Mouse (Mus musculus) skeletal muscle tissue, postnatal 0 days (tissue): Measurements from ENCODE around the gene Crnkl1. TPM values are rescaled to one million over a fixed set of nuclear protein-coding genes. Genes with fewer than 3 reads are reported as not detected.

ENCODE experiments used
- microRNA-seq, 2 experiments: library from miRNA; unstranded; fragments of <30 nt; microRNA quantifications; one replicate each; pipeline ENCODE4; 2016
- polyA plus RNA-seq: library from polyadenylated mRNA; unstranded; fragments of >200 nt; fragmentation: Nextera tagmentation; extraction: Ambion mirVana; gene quantifications from 2 replicates; pipeline ENCODE4 v1.2.1, GENCODE M21; 2015

Crnkl1 gene
- 11.3 and 12.1 TPM in 2 replicates for polyA plus RNA-seq

DNA sequence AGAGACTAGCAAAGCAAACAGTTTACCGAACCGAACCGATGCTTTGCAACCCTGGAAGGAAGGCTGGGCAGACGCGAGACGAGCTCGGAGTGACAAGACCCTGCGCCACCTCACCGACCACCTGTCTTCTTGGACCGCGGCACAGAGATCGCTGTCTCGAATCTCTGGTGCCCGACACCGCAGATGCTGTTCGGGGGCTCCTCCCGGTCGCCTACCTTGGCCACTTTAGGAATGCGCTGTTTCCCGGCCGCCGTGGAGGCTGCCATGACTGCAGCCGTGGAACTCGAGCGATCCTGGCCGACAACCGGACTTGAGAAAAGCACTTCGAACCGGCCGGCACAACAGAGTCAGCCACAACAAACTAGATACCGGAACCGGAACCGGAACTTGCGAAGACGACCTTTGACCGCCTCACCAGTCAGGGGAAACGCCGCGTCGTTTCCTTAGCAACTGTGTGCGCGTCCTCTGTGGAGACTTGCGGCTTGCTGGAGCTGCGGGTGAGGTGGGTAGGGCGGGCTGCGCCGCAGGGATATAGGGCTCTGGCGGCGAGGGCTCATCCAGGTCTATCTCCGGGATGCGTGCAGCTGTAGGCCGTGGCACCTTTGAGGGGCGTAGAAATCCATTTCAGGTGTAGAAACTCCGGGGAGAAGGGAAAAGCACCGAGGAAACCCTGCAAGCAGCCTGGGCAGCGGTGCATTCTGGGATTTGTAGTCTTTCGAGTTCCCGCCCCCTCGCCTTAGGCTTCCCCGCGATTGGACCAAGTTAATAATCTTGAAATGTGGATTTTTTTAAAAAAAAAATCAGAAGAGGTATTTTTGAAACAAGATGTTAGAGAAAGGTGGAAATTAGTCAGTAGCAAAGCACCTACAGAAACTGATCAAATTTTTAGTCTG is at the start of gene Crnkl1, which contains the start of gene Cfap61:
Gene Crnkl1, minus strand, starts transcription at position 676 of the 893 bp plus-strand sequence.
Gene Cfap61, plus strand, starts transcription at position 446 of the 893 bp plus-strand sequence.

DNA sequence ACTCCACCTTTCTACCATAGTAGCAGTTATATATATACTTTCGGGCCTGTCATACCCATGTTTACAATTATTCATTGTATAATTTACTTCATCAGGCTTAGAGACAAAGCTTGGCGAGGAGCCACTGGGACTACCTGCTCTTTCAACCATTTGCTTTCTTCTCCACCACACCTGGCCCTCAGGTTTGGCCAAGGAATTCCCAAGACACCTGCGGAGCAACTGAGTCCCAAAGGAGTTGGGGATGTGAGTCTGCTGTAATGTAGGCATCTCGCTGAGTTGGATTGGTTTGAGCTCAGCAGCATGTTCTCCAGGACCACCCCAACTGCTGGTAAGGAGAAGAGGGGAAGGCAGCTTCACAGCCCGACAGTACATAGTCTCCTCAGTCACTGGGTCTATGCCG is 33.0 kb downstream of the Crnkl1 start, which contains the start of gene Naa20:
Gene Naa20, plus strand, starts transcription at position 239 of the 400 bp plus-strand sequence.

Small RNA genes lying within 50 kb of the gene (microRNA-seq; reads per million reads assigned to microRNA genes)
- 0 reads per million in 2 experiments for gene Gm25026

Other genes with a start within 250 kb of the Crnkl1 start
- 132 and 137 TPM in 2 replicates for gene Naa20, start 32.9 kb downstream of the Crnkl1 start, polyA plus RNA-seq
- gene Cfap61, start 230 bp downstream of the Crnkl1 start, polyA plus RNA-seq, result not detected in 2 replicates